Mouse (Mus musculus) hindbrain, embryonic 10.5 days (tissue): ENCODE measurements around the gene Cyp1a1. TPM values are rescaled to one million over a fixed set of nuclear protein-coding genes. Genes with fewer than 3 reads are reported as not detected.
"Not testable (repeated sequence)": the region's sequence is repeated elsewhere in the genome, so short reads cannot be mapped to it uniquely, and the experiment has no call there.

ENCODE experiments used
- DNase-seq: peaks from one replicate; pipeline ENCODE4 v3.0.0-alpha.2; 2017; ENCODE audit warnings: low spot score
- H3K27ac ChIP-seq: fragments of 300-500 bp; sonication (generic); 2 replicates; pipeline ENCODE4 v1.5.1; 2016; ENCODE audit warnings: mild to moderate bottlenecking, moderate library complexity
- H3K27me3 ChIP-seq: fragments of 300-500 bp; sonication (generic); 2 replicates; pipeline ENCODE4 v1.6.1; 2016; ENCODE audit warnings: mild to moderate bottlenecking; ENCODE audit not compliant: poor library complexity, insufficient read depth, severe bottlenecking
- H3K36me3 ChIP-seq: fragments of 300-500 bp; sonication (generic); 2 replicates; pipeline ENCODE4 v1.6.1; 2016; ENCODE audit warnings: mild to moderate bottlenecking, moderate library complexity
- H3K4me1 ChIP-seq: fragments of 300-500 bp; sonication (generic); replicated peaks from 2 replicates; pipeline ENCODE4 v1.6.1; 2016; ENCODE audit warnings: mild to moderate bottlenecking
- H3K4me3 ChIP-seq: fragments of 300-500 bp; sonication (generic); 2 replicates; pipeline ENCODE4 v1.5.1; 2016; ENCODE audit warnings: mild to moderate bottlenecking, moderate library complexity
- H3K9me3 ChIP-seq: fragments of 300-500 bp; sonication (generic); 2 replicates; pipeline ENCODE4 v1.6.1; 2016; ENCODE audit warnings: mild to moderate bottlenecking, moderate library complexity
- WGBS: fragments of 180-500 bp; shearing (Covaris S2); methylation state at CpG from one replicate; pipeline ENCODE4 v1.1.7; 2016; 5-methylcytosine and 5-hydroxymethylcytosine counted together
- polyA plus RNA-seq: library from polyadenylated mRNA; unstranded; fragments of >200 nt; fragmentation: Nextera tagmentation; extraction: Ambion mirVana; gene quantifications from 2 replicates; pipeline ENCODE4 v1.2.1, GENCODE M21; 2016

Gene Cyp1a1
- polyA plus RNA-seq, 1 experiment from 2014 or later = not detected

DNA sequence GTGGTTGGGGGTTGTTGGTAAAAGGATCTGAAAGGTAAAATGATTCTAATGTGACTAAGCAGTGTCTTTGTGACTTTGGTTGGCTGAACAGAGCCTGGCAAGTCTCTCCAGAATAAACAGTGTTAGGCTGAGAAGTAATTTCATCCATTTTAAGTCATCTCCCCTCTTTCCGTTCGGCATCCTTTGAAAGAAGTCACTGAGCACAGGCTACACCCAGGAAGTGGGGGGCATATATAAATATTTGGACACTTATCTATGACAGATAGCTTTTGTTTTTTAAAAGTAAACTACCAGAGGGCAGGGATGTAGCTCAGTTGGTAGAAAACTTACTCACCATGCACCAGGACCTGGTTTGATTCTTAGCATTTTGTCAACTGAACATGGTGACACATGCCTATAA lies 878 bp downstream of the Cyp1a1 start:
- H3K27ac ChIP-seq = no peak overlapping the region
- H3K4me3 ChIP-seq = no peak overlapping the region
- H3K27me3 ChIP-seq = peaks cover 9% of the 10 kb centered on the region
- no peaks in the 10 kb centered on the region for H3K9me3 ChIP-seq
- no peaks in the 10 kb centered on the region; the same call in 1 of the 2 replicates for H3K4me1 ChIP-seq
- H3K36me3 ChIP-seq = no peaks in the 10 kb centered on the region
- WGBS = 86% methylated on average over 2 of the region's 2 CpGs
- DNase-seq = no peak

DNA sequence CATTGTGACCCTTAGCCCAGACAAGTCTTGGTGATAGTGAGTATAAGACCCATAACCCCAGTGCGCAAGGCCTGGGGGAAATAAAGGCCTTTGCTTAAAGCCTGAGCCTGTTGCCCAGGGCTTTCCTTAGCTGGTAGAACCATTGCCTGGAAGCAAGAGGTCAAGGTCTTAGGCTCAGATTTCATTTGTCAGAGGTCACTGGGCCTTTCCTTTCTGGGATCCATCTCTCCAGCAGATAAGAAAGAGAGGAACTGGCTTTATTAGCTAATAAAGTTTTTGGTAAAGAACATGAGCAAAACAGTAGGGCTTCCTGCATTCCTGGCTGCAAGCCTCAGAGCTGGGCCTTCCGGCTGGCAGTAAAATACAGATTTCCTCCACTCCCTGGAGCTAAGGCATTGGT lies 6.4 kb downstream of the Cyp1a1 start:
- peaks cover 60% of the 10 kb centered on the region for H3K27me3 ChIP-seq
- WGBS = 81% methylated on average over 2 of the region's 2 CpGs
- H3K36me3 ChIP-seq = no peaks in the 10 kb centered on the region
- H3K4me3 ChIP-seq = no peak overlapping the region
- peaks cover 18% of the 10 kb centered on the region for H3K4me1 ChIP-seq
- no peaks in the 10 kb centered on the region for H3K9me3 ChIP-seq
- H3K27ac ChIP-seq = no peak overlapping the region
- DNase-seq = no peak

- WGBS = 1% methylated on average over 42 of the region's 42 CpGs
- peak; percentile 27 for DNase-seq
- H3K36me3 ChIP-seq = no peaks in the 10 kb centered on the region
- H3K4me1 ChIP-seq = peaks cover 18% of the 10 kb centered on the region
- peak overlapping the region; percentile 61 for H3K4me3 ChIP-seq
- peak overlapping the region; percentile 56 for H3K27ac ChIP-seq
- H3K27me3 ChIP-seq = peaks cover 60% of the 10 kb centered on the region
- no peaks in the 10 kb centered on the region for H3K9me3 ChIP-seq
These were observed 8.9 kb downstream of the Cyp1a1 start for GRCm38 (mm10) chr9:57696380-57697285.

- 16% methylated on average over 4 of the region's 4 CpGs for WGBS
- peaks cover 60% of the 10 kb centered on the region for H3K27me3 ChIP-seq
These were observed 9.7 kb downstream of the Cyp1a1 start for GRCm38 (mm10) chr9:57697380-57697779.

GRCm38 (mm10) chr9:57698466-57699150 lies 10.9 kb downstream of the Cyp1a1 start:
- H3K4me1 ChIP-seq = peaks cover 18% of the 10 kb centered on the region
- peaks cover 51% of the 10 kb centered on the region for H3K27me3 ChIP-seq
- H3K9me3 ChIP-seq = no peaks in the 10 kb centered on the region
- 79% methylated on average over 1 of the region's 1 CpGs for WGBS
- no peak for DNase-seq
- H3K36me3 ChIP-seq = no peaks in the 10 kb centered on the region
- no peak overlapping the region for H3K27ac ChIP-seq
- no peak overlapping the region for H3K4me3 ChIP-seq

More at GRCm38 (mm10) chr9:57697380-57697779, 9.7 kb downstream of the Cyp1a1 start:
- no peak for DNase-seq
- H3K4me3 ChIP-seq = no peak overlapping the region
- no peak overlapping the region for H3K27ac ChIP-seq
- peaks cover 18% of the 10 kb centered on the region for H3K4me1 ChIP-seq
- H3K36me3 ChIP-seq = no peaks in the 10 kb centered on the region
- H3K9me3 ChIP-seq = no peaks in the 10 kb centered on the region

DNA sequence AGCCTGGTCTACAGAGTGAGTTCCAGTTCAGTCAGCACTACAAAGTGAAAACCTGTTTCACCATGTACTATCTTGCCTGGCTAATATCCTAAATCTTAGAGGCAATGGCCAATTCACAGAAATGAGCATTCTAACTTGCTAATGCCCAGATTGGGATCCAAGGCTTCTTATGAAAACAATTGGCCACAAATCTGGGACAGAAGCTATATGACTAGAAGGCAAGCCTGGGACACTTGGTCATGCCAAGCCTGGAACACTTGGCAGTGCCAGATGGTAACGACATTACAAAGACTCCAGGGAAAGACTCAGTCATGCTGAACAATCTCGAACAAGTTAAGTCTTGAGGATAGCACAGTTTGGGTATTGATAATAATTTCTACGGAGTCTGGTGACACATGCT lies 18.8 kb downstream of the Cyp1a1 start:
- WGBS = 87% methylated on average over 3 of the region's 3 CpGs
- no peak overlapping the region for H3K27ac ChIP-seq
- H3K9me3 ChIP-seq = peaks cover 5% of the 10 kb centered on the region; the same call in 1 of the 2 replicates
- peaks cover 10% of the 10 kb centered on the region for H3K4me1 ChIP-seq
- H3K4me3 ChIP-seq = no peak overlapping the region
- no peak for DNase-seq
- H3K27me3 ChIP-seq = no peaks in the 10 kb centered on the region
- H3K36me3 ChIP-seq = peaks cover 6% of the 10 kb centered on the region

- Histone ChIP-seq H3K4me3 (peak within 1 kb of the TSS; percentile 88), H3K36me3 (peaks cover 23% of the 10 kb centered on the region), H3K4me1 (peaks cover 10% of the 10 kb centered on the region), H3K27ac (peak within 1 kb of the TSS; percentile 94), H3K9me3 (peaks cover 5% of the 10 kb centered on the region; the same call in 1 of the 2 replicates), H3K27me3 (no peaks in the 10 kb centered on the region)
- peak; percentile 95 for DNase-seq
- under 1% methylated on average over 23 of the region's 23 CpGs for WGBS
These were observed 20.5 kb downstream of the Cyp1a1 start, which contains the start of gene Edc3 for GRCm38 (mm10) chr9:57708068-57708719. Gene Edc3, plus strand, starts transcription at chr9:57708540.

DNA sequence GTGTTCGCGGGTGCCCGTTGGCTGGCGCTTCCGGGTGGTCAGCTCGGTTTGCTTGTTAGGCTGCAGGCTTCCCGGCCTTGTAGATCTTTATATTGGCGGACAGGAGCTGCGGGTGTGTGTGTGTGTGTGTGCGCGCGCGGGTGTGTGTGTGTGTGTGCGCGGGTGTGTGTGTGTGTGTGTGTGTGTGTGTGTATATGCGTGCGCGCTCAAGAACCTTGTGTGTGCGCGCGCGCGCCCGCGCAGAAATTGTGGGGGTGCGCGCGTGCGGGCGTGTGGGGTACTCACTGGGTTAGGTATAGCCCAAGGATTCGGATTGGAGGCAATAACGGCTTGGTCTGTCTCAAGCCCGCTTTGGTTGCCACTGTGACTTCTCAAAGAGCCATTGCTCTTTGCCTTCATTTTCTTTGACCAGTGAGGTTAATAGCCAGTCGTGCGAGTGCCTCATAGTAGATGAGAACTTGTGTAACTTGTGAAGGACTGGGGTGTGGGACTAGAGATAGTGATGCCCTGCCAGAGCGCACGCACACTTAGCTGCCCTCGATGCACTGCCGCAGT lies 21.1 kb downstream of the Cyp1a1 start:
- Histone ChIP-seq H3K36me3 (peaks cover 29% of the 10 kb centered on the region), H3K4me1 (peaks cover 10% of the 10 kb centered on the region), H3K9me3 (peaks cover 5% of the 10 kb centered on the region; the same call in 1 of the 2 replicates), H3K27me3 (no peaks in the 10 kb centered on the region), H3K4me3 (peak overlapping the region; percentile 88), H3K27ac (peak overlapping the region; percentile 94)
- WGBS = 5% methylated on average over 39 of the region's 39 CpGs
- DNase-seq = no peak

GRCm38 (mm10) chr9:57710214-57710613 lies 22.5 kb downstream of the Cyp1a1 start:
- not testable (repeated sequence) for H3K27ac ChIP-seq, H3K4me3 ChIP-seq, H3K4me1 ChIP-seq, H3K27me3 ChIP-seq, DNase-seq, H3K9me3 ChIP-seq
- WGBS = 92% methylated on average over 5 of the region's 5 CpGs
- peaks cover 43% of the 10 kb centered on the region for H3K36me3 ChIP-seq

DNA sequence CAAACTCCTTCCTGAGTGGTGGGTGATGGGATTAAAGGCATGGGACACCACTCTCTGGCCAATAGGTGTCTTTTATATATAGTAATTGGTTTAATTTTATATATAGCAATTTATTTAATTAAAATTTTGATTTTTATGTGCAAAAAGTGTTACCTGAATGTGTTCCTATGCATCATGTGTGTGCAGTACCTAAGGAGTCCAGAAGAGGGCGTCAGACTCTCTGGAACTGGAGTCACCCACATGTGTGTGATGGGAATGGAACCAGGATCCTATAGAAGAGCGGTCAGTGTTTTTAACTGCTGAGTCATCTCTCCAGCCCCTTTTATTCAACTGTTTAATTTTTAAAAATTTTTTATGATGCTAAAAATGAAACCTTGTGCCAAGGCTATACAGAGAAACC lies 24.5 kb downstream of the Cyp1a1 start:
- Histone ChIP-seq H3K27me3 (no peaks in the 10 kb centered on the region), H3K4me3 (no peak overlapping the region), H3K4me1 (peaks cover 10% of the 10 kb centered on the region), H3K36me3 (peaks cover 63% of the 10 kb centered on the region), H3K27ac (no peak overlapping the region), H3K9me3 (peaks cover 5% of the 10 kb centered on the region; the same call in 1 of the 2 replicates)
- WGBS = 79% methylated on average over 2 of the region's 2 CpGs
- DNase-seq = no peak

- H3K27me3 ChIP-seq = no peaks in the 10 kb centered on the region
- H3K4me1 ChIP-seq = no peaks in the 10 kb centered on the region
- no peaks in the 10 kb centered on the region for H3K9me3 ChIP-seq
- no peak overlapping the region for H3K4me3 ChIP-seq
- peaks cover 89% of the 10 kb centered on the region for H3K36me3 ChIP-seq
- WGBS = 89% methylated on average over 7 of the region's 7 CpGs
- DNase-seq = no peak
- H3K27ac ChIP-seq = no peak overlapping the region
These were observed 30.7 kb downstream of the Cyp1a1 start for GRCm38 (mm10) chr9:57718408-57718807.

- Histone ChIP-seq H3K4me1 (no peaks in the 10 kb centered on the region), H3K36me3 (peaks cover 77% of the 10 kb centered on the region), H3K4me3 (no peak overlapping the region), H3K27ac (no peak overlapping the region), H3K27me3 (no peaks in the 10 kb centered on the region), H3K9me3 (no peaks in the 10 kb centered on the region)
- DNase-seq = no peak
- 94% methylated on average over 3 of the region's 3 CpGs for WGBS
These were observed 33.0 kb downstream of the Cyp1a1 start for GRCm38 (mm10) chr9:57720736-57721135.
